Mouse (Mus musculus): ENCODE measurements around the gene Tram2. TPM values are rescaled to one million over a fixed set of nuclear protein-coding genes. Genes with fewer than 3 reads are reported as not detected.

The Tram2 gene
- total and polyA plus RNA-seq, 3 experiments, result 4.6 to 6.0 (median 5.6) TPM

DNA sequence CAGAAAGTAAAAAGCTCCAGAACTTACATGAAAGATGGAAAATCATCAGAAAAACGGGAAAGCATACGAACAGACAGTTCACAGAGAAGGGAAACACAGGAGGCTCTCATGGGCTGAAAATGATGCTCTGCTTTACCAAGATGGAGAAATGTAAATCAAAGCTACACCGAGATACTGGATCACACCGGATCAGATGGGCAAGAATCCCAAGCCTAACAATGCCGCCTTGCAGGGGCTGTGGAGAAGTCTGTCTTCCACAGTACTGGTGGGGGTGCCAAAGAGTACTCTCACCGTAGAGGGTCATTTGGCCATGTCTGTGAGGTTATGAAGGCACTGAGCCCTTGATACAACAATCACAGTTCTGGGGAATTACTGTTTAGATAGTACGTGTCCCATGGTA lies 52.5 kb downstream of the Tram2 start:
- Histone ChIP-seq H3K4me1 (ENCODE audit: control insufficient read depth, insufficient read depth, low read length) (peaks cover 2% of the 10 kb centered on the region; the same call in 1 of the 2 replicates), H3K79me2 (replicated peaks; ENCODE audit: control insufficient read depth, insufficient read depth, low read length) (no peaks in the 10 kb centered on the region), H3K36me3 (ENCODE audit: control insufficient read depth, insufficient read depth, low read length) (no peaks in the 10 kb centered on the region), H3K9ac (ENCODE audit: low read depth, low read length) (no peak overlapping the region), H3K27ac (no peak overlapping the region), H3K27me3 (ENCODE audit: control insufficient read depth, insufficient read depth, low read length) (no peaks in the 10 kb centered on the region), H3K4me3 (no peak overlapping the region)
- TF ChIP-seq EP300 (IDR thresholded peaks at IDR 0.05; ENCODE audit: insufficient read depth, low read depth, low read length) (no peak), POLR2A (IDR thresholded peaks at IDR 0.05; ENCODE audit: insufficient read depth, low read depth, low read length) (no peak), CTCF (IDR thresholded peaks at IDR 0.05) (no peak)
- intact Hi-C loops (cut with DNase I), result no loop called here
- 85% methylated on average over 7 of the region's 7 CpGs for WGBS
- peak in 1 of 2 experiments; percentile 6 for DNase-seq

DNA sequence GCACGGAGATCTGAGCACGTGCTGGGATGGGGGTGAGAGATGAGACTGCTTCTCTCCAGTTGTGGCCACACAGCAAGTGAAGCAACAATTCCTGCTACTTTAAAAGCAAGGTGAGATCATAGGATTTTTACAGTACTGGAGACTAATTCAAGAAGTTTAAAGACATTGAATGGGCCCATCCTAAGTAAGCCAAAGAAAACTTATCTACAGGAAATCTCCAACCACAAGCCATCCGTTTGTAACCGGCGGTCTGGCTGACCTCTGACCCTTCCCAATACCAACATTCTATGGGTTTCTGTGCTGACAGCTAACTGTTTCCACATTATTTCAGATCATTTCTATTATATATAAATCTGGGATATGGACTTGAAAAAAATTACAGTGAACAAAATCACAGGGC lies 53.8 kb downstream of the Tram2 start:
- intact Hi-C loops (cut with DNase I), result no loop called here

DNA sequence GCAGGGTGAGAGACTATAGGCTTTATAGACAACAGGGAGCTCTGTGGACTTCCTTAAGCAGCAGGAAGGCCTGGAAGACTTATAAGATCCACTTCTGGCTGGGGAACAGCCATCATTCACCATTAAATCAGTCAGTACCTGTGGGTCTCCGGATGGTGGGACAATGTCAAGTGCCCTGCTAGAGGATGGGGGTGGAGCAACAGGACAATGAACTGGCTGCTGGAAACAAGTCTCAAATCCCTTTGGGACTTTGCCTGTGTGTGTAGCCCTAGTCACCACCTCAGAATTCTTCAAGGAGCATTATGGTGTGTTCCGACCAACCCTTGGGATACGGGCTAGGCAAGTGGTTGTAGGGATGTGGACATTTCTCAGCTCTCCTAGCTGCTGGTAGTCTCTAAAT lies 55.9 kb downstream of the Tram2 start:
- no peak overlapping the region for H3K9ac ChIP-seq (ENCODE audit: low read depth, low read length)
- H3K27me3 ChIP-seq (ENCODE audit: control insufficient read depth, insufficient read depth, low read length), result no peaks in the 10 kb centered on the region
- no peak for TF ChIP-seq POLR2A (IDR thresholded peaks at IDR 0.05; ENCODE audit: insufficient read depth, low read depth, low read length)
- TF ChIP-seq EP300 (IDR thresholded peaks at IDR 0.05; ENCODE audit: insufficient read depth, low read depth, low read length), result no peak
- TF ChIP-seq CTCF (IDR thresholded peaks at IDR 0.05), result no peak
- no peak overlapping the region for H3K4me3 ChIP-seq
- H3K27ac ChIP-seq, result no peak overlapping the region
- no peaks in the 10 kb centered on the region for H3K36me3 ChIP-seq (ENCODE audit: control insufficient read depth, insufficient read depth, low read length)
- intact Hi-C loops (cut with DNase I), result no loop called here
- H3K79me2 ChIP-seq (replicated peaks; ENCODE audit: control insufficient read depth, insufficient read depth, low read length), result no peaks in the 10 kb centered on the region
- WGBS, result 59% methylated on average over 3 of the region's 3 CpGs
- peaks cover 2% of the 10 kb centered on the region; the same call in 1 of the 2 replicates for H3K4me1 ChIP-seq (ENCODE audit: control insufficient read depth, insufficient read depth, low read length)
- DNase-seq, result no peak

More for the DNA sequence above, 53.8 kb downstream of the Tram2 start:
- no peak overlapping the region for H3K9ac ChIP-seq (ENCODE audit: low read depth, low read length)
- no peaks in the 10 kb centered on the region for H3K36me3 ChIP-seq (ENCODE audit: control insufficient read depth, insufficient read depth, low read length)
- H3K27me3 ChIP-seq (ENCODE audit: control insufficient read depth, insufficient read depth, low read length), result no peaks in the 10 kb centered on the region
- peaks cover 2% of the 10 kb centered on the region; the same call in 1 of the 2 replicates for H3K4me1 ChIP-seq (ENCODE audit: control insufficient read depth, insufficient read depth, low read length)
- DNase-seq, result peak in 1 of 2 experiments; percentile 5
- H3K27ac ChIP-seq, result no peak overlapping the region
- no peak for TF ChIP-seq CTCF (IDR thresholded peaks at IDR 0.05)
- TF ChIP-seq POLR2A (IDR thresholded peaks at IDR 0.05; ENCODE audit: insufficient read depth, low read depth, low read length), result no peak
- no peak for TF ChIP-seq EP300 (IDR thresholded peaks at IDR 0.05; ENCODE audit: insufficient read depth, low read depth, low read length)
- H3K4me3 ChIP-seq, result no peak overlapping the region
- 51% methylated on average over 5 of the region's 5 CpGs for WGBS
- no peaks in the 10 kb centered on the region for H3K79me2 ChIP-seq (replicated peaks; ENCODE audit: control insufficient read depth, insufficient read depth, low read length)

DNA sequence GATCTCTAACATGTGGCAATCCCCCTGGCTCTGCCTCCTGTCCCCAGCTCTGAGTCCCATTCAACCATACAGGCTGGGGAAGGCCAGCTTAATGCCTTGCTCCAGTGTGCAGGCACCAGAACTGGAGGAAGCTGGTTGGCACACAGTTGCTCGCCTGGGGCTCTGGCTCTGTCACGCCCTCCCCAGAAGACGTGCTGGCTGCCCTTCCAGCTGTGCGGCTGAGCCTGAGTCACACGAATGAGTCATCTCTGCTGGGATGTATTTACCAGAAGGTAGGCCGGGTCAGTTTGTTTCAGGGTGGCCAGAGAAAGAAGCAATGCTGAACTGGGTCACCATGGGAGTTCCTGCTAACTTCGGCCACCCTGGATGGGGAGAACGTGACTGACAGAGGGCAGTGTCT lies 64.6 kb downstream of the Tram2 start:
- Histone ChIP-seq H3K79me2 (replicated peaks; ENCODE audit: control insufficient read depth, insufficient read depth, low read length) (no peaks in the 10 kb centered on the region), H3K4me3 (no peak overlapping the region), H3K36me3 (ENCODE audit: control insufficient read depth, insufficient read depth, low read length) (no peaks in the 10 kb centered on the region; the same call in 1 of the 2 replicates), H3K27me3 (ENCODE audit: control insufficient read depth, insufficient read depth, low read length) (no peaks in the 10 kb centered on the region), H3K4me1 (ENCODE audit: control insufficient read depth, insufficient read depth, low read length) (peaks cover 10% of the 10 kb centered on the region), H3K9ac (ENCODE audit: low read depth, low read length) (no peak overlapping the region), H3K27ac (peak overlapping the region; percentile 58)
- TF ChIP-seq CTCF (IDR thresholded peaks at IDR 0.05), result no peak
- TF ChIP-seq POLR2A (IDR thresholded peaks at IDR 0.05; ENCODE audit: insufficient read depth, low read depth, low read length), result 0 out of 2 replicates have a peak, but pooled peaks have one; percentile 5
- peak; percentile 76 for TF ChIP-seq EP300 (IDR thresholded peaks at IDR 0.05; ENCODE audit: insufficient read depth, low read depth, low read length)
- 9% methylated on average over 8 of the region's 8 CpGs for WGBS
- intact Hi-C loops (cut with DNase I), result no loop called here
- peak; percentile 74 to 87 for DNase-seq

DNA sequence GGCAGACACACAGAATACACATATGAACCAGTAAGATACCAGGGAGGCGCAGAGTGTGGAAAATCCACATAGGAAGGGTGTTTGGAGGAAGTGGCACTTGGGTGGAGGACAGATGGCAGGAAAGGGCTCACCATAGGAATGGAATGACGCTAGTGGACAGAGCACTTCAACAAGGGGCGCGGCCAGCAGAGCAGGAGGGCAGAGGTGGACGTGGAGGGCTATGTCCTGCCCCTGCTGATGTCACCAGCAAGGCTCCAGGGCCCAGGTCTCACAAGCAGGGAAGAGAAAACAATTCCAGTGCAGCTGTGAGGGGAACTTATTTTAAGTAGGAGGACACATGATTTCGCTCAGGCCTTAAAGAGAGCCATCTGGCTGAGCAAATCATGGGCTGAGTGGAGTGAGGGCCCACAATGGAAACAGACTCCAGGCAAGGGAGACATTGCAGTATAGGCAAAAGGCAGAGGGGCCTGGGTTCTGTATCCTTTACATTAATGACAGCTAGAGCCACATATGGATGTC lies 68.7 kb downstream of the Tram2 start:
- intact Hi-C loops (cut with DNase I), result no loop called here
- no peak overlapping the region for H3K4me3 ChIP-seq
- no peaks in the 10 kb centered on the region for H3K36me3 ChIP-seq (ENCODE audit: control insufficient read depth, insufficient read depth, low read length)
- no peaks in the 10 kb centered on the region for H3K79me2 ChIP-seq (replicated peaks; ENCODE audit: control insufficient read depth, insufficient read depth, low read length)
- no peak overlapping the region for H3K9ac ChIP-seq (ENCODE audit: low read depth, low read length)
- H3K4me1 ChIP-seq (ENCODE audit: control insufficient read depth, insufficient read depth, low read length), result peaks cover 17% of the 10 kb centered on the region
- peak in 1 of 2 experiments; percentile 28 for DNase-seq
- 78% methylated on average over 6 of the region's 6 CpGs for WGBS
- TF ChIP-seq POLR2A (IDR thresholded peaks at IDR 0.05; ENCODE audit: insufficient read depth, low read depth, low read length) (no peak), EP300 (IDR thresholded peaks at IDR 0.05; ENCODE audit: insufficient read depth, low read depth, low read length) (no peak), CTCF (IDR thresholded peaks at IDR 0.05) (no peak)
- peak overlapping the region; percentile 28 for H3K27ac ChIP-seq
- H3K27me3 ChIP-seq (ENCODE audit: control insufficient read depth, insufficient read depth, low read length), result no peaks in the 10 kb centered on the region

DNA sequence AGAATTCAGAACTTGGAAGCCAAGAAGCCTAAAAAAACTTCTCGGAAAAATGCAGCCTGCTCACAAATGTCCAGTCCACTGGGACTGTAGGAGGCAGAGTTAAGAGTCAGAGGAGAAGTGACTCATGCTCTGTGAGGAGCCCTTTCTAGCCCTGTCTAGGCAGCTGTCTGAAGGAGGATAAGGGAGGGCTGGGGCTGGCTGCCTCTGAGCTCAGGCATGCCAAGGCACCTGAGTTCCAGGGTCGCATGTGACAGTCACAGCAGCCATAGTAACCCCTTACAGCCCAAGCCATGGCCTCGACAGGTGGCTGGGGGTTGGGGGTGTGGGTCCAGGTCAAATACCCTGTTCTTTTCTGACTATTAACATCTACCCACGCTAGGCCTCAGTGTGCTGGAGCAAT lies 70.1 kb downstream of the Tram2 start:
- H3K4me1 ChIP-seq (ENCODE audit: control insufficient read depth, insufficient read depth, low read length), result peaks cover 7% of the 10 kb centered on the region
- H3K36me3 ChIP-seq (ENCODE audit: control insufficient read depth, insufficient read depth, low read length), result no peaks in the 10 kb centered on the region
- DNase-seq, result peak; percentile 64 to 70
- intact Hi-C loops (cut with DNase I), result no loop called here
- no peak overlapping the region for H3K9ac ChIP-seq (ENCODE audit: low read depth, low read length)
- H3K4me3 ChIP-seq, result no peak overlapping the region
- no peaks in the 10 kb centered on the region for H3K79me2 ChIP-seq (replicated peaks; ENCODE audit: control insufficient read depth, insufficient read depth, low read length)
- TF ChIP-seq EP300 (IDR thresholded peaks at IDR 0.05; ENCODE audit: insufficient read depth, low read depth, low read length) (no peak), POLR2A (IDR thresholded peaks at IDR 0.05; ENCODE audit: insufficient read depth, low read depth, low read length) (no peak), CTCF (IDR thresholded peaks at IDR 0.05) (no peak)
- 43% methylated on average over 4 of the region's 4 CpGs for WGBS
- H3K27ac ChIP-seq, result peak overlapping the region; percentile 60
- no peaks in the 10 kb centered on the region for H3K27me3 ChIP-seq (ENCODE audit: control insufficient read depth, insufficient read depth, low read length)
